Mouse (Mus musculus) layer of hippocampus, adult 8-10 months (tissue): ENCODE measurements around the gene Mcm6. TPM values are rescaled to one million over a fixed set of nuclear protein-coding genes. Genes with fewer than 3 reads are reported as not detected.
"Not testable (repeated sequence)": the region's sequence is repeated elsewhere in the genome, so short reads cannot be mapped to it uniquely, and the experiment has no call there.

Experiments
- DNase-seq, 2 experiments: peaks; one replicate each; pipeline ENCODE4 v3.0.0; 2022; ENCODE audit warnings: low spot score in 2 of 2
- total RNA-seq, 4 experiments: library from RNA; stranded (reverse); gene quantifications; 2 replicates each; pipeline ENCODE4 v1.2.4; 2022

Mcm6 gene
- total RNA-seq, 4 experiments from 2014 or later: 12.2 to 17.8 (median 14.1) TPM

- no peak for DNase-seq
Measured at GRCm38 (mm10) chr1:128337708-128338320, 21.6 kb downstream of the Mcm6 start.

GRCm38 (mm10) chr1:128330313-128330712, 29.2 kb downstream of the Mcm6 start:
- no peak for DNase-seq

GRCm38 (mm10) chr1:128328218-128328617, 31.2 kb downstream of the Mcm6 start, which contains the start of gene Lct:
Lct (minus strand) TSS chr1:128328318.
- DNase-seq: no peak

GRCm38 (mm10) chr1:128327165-128327564, 32.3 kb downstream of the Mcm6 start:
- DNase-seq: no peak

- DNase-seq: peak in 1 of 2 experiments; percentile 25
Measured at GRCm38 (mm10) chr1:128324776-128325175, 34.7 kb downstream of the Mcm6 start.

- DNase-seq: no peak
Measured at GRCm38 (mm10) chr1:128323026-128323643, 36.3 kb downstream of the Mcm6 start.

- DNase-seq: not testable (repeated sequence)
Measured at GRCm38 (mm10) chr1:128319266-128319665, 40.2 kb downstream of the Mcm6 start.

- no peak for DNase-seq
Measured at GRCm38 (mm10) chr1:128314665-128315064, 44.8 kb downstream of the Mcm6 start.

GRCm38 (mm10) chr1:128309043-128309442, 50.4 kb downstream of the Mcm6 start:
- no peak for DNase-seq

GRCm38 (mm10) chr1:128303900-128304299, 55.6 kb downstream of the Mcm6 start:
- DNase-seq: no peak

- no peak for DNase-seq
Measured at GRCm38 (mm10) chr1:128295717-128296528, 63.5 kb downstream of the Mcm6 start.

- no peak for DNase-seq
Measured at GRCm38 (mm10) chr1:128295296-128295695, 64.2 kb downstream of the Mcm6 start.

- no peak for DNase-seq
Measured at GRCm38 (mm10) chr1:128293524-128293923, 65.9 kb downstream of the Mcm6 start.

- DNase-seq: peak in 1 of 2 experiments; percentile 39
Measured at GRCm38 (mm10) chr1:128290295-128290694, 69.2 kb downstream of the Mcm6 start.

GRCm38 (mm10) chr1:128285136-128285535, 74.3 kb downstream of the Mcm6 start:
- DNase-seq: no peak

GRCm38 (mm10) chr1:128284157-128284690, 75.2 kb downstream of the Mcm6 start:
- DNase-seq: no peak

- no peak for DNase-seq
Measured at GRCm38 (mm10) chr1:128282924-128283323, 76.5 kb downstream of the Mcm6 start.

- no peak for DNase-seq
Measured at GRCm38 (mm10) chr1:128281753-128282152, 77.7 kb downstream of the Mcm6 start.
